Mouse (Mus musculus) intestine, embryonic 15.5 days (tissue): ENCODE data around the gene 2310033P09Rik. TPM values are rescaled to one million over a fixed set of nuclear protein-coding genes. Genes with fewer than 3 reads are reported as not detected.

Experiments used
- ATAC-seq: fragments of 200-750 bp; cut with Nextera tagmentation; 2 replicates; pipeline ENCODE4 v1.8.0; 2017; ENCODE audit warnings: moderate TSS enrichment, moderate library complexity
- H3K27ac ChIP-seq: fragments of 300-500 bp; sonication (generic); 2 replicates; pipeline ENCODE4 v1.5.1; 2015; ENCODE audit warnings: mild to moderate bottlenecking, inconsistent platforms
- H3K27me3 ChIP-seq: fragments of 300-500 bp; sonication (generic); replicated peaks from 2 replicates; pipeline ENCODE4 v1.6.1; 2015; ENCODE audit warnings: inconsistent platforms
- H3K36me3 ChIP-seq: fragments of 300-500 bp; sonication (generic); 2 replicates; pipeline ENCODE4 v1.6.1; 2015; ENCODE audit warnings: inconsistent platforms
- H3K4me1 ChIP-seq: fragments of 300-500 bp; sonication (generic); replicated peaks from 2 replicates; pipeline ENCODE4 v1.6.1; 2015; ENCODE audit warnings: inconsistent platforms
- H3K4me2 ChIP-seq: fragments of 300-500 bp; sonication (generic); replicated peaks from 2 replicates; pipeline ENCODE4 v1.6.1; 2015; ENCODE audit warnings: mild to moderate bottlenecking, inconsistent platforms
- H3K4me3 ChIP-seq: fragments of 300-500 bp; sonication (generic); replicated peaks from 2 replicates; pipeline ENCODE4 v1.5.1; 2015; ENCODE audit warnings: inconsistent platforms
- H3K9ac ChIP-seq: fragments of 300-500 bp; sonication (generic); 2 replicates; pipeline ENCODE4 v1.6.1; 2015; ENCODE audit warnings: inconsistent platforms
- H3K9me3 ChIP-seq: fragments of 300-500 bp; sonication (generic); 2 replicates; pipeline ENCODE4 v1.6.1; 2016; ENCODE audit warnings: inconsistent platforms
- WGBS: fragments of 180-500 bp; shearing (Covaris S2); methylation state at CpG from one replicate; pipeline ENCODE4 v1.1.7; 2015; 5-methylcytosine and 5-hydroxymethylcytosine counted together
- polyA plus RNA-seq: library from polyadenylated mRNA; unstranded; fragments of >200 nt; fragmentation: Nextera tagmentation; extraction: Ambion mirVana; gene quantifications from 2 replicates; pipeline ENCODE4 v1.2.1, GENCODE M21; 2015

2310033P09Rik gene
- polyA plus RNA-seq, 1 experiment from 2014 or later: 30.2 TPM

- ATAC-seq: no peak
- Histone ChIP-seq H3K9ac (no peak overlapping the region), H3K4me1 (no peaks in the 10 kb centered on the region), H3K4me3 (no peak overlapping the region), H3K4me2 (no peak overlapping the region), H3K27ac (no peak overlapping the region), H3K27me3 (0 out of 2 replicates have a peak, but pooled peaks cover 3% of the 10 kb centered on the region), H3K9me3 (no peaks in the 10 kb centered on the region), H3K36me3 (no peaks in the 10 kb centered on the region)
- WGBS: 12% methylated on average over 6 of the region's 6 CpGs
Observed at GRCm38 (mm10) chr11:59243856-59244255, 35.7 kb downstream of the 2310033P09Rik start.

- no peaks in the 10 kb centered on the region for H3K36me3 ChIP-seq
- H3K27ac ChIP-seq: no peak overlapping the region
- H3K4me3 ChIP-seq: no peak overlapping the region
- H3K27me3 ChIP-seq: peaks cover 5% of the 10 kb centered on the region; the same call in 1 of the 2 replicates
- WGBS: 60% methylated on average over 10 of the region's 10 CpGs
- H3K4me1 ChIP-seq: no peaks in the 10 kb centered on the region
- ATAC-seq: no peak
- no peaks in the 10 kb centered on the region for H3K9me3 ChIP-seq
- no peak overlapping the region for H3K9ac ChIP-seq
- H3K4me2 ChIP-seq: no peak overlapping the region
Observed at GRCm38 (mm10) chr11:59248101-59248500, 40.0 kb downstream of the 2310033P09Rik start.

- Histone ChIP-seq H3K9me3 (no peaks in the 10 kb centered on the region), H3K4me1 (peaks cover 15% of the 10 kb centered on the region; the same call in 1 of the 2 replicates), H3K4me3 (no peak overlapping the region), H3K27ac (no peak overlapping the region), H3K36me3 (no peaks in the 10 kb centered on the region), H3K4me2 (no peak overlapping the region), H3K9ac (no peak overlapping the region), H3K27me3 (peaks cover 13% of the 10 kb centered on the region)
- WGBS: 83% methylated on average over 7 of the region's 7 CpGs
- no peak for ATAC-seq
Observed at GRCm38 (mm10) chr11:59259647-59260046, 51.5 kb downstream of the 2310033P09Rik start.

Other genes with a start within 250 kb of the 2310033P09Rik start
- gene Trim11, start 230.2 kb upstream of the 2310033P09Rik start, polyA plus RNA-seq: 16.0 and 17.0 TPM in 2 replicates
- 1.3 TPM in 2 replicates for gene Obscn, start 71.9 kb upstream of the 2310033P09Rik start, polyA plus RNA-seq
- gene Iba57, start 44.6 kb upstream of the 2310033P09Rik start, polyA plus RNA-seq: 6.6 and 8.0 TPM in 2 replicates
- gene Gjc2, start 25.1 kb upstream of the 2310033P09Rik start, polyA plus RNA-seq: 1.1 and 1.3 TPM in 2 replicates
- gene Guk1, start 16.1 kb upstream of the 2310033P09Rik start, polyA plus RNA-seq: 109 and 126 TPM in 2 replicates
- 101 and 103 TPM in 2 replicates for gene Mrpl55, start 5.8 kb upstream of the 2310033P09Rik start, polyA plus RNA-seq
- gene Arf1, start 19.9 kb downstream of the 2310033P09Rik start, polyA plus RNA-seq: 688 and 694 TPM in 2 replicates
- gene Wnt3a, start 82.4 kb downstream of the 2310033P09Rik start, polyA plus RNA-seq: not detected in 2 replicates
- gene Wnt9a, start 98.6 kb downstream of the 2310033P09Rik start, polyA plus RNA-seq: 3.4 and 4.2 TPM in 2 replicates
- not detected in 2 replicates for gene Prss38, start 167.3 kb downstream of the 2310033P09Rik start, polyA plus RNA-seq
- 9.3 and 9.4 TPM in 2 replicates for gene Jmjd4, start 241.7 kb downstream of the 2310033P09Rik start, polyA plus RNA-seq
- 78.1 and 82.9 TPM in 2 replicates for gene Snap47, start 242.9 kb downstream of the 2310033P09Rik start, polyA plus RNA-seq